Mouse (Mus musculus) heart, postnatal 10 days (tissue): ENCODE measurements around the gene Itgb7. TPM values are rescaled to one million over a fixed set of nuclear protein-coding genes. Genes with fewer than 3 reads are reported as not detected.
A peak's percentile ranks its signal among the peaks of the same experiment; 100 is the strongest.

Source experiments
- DNase-seq, 2 experiments: peaks; one replicate each; pipeline ENCODE4 v3.0.0; 2021
- intact Hi-C: fragments of 180-260 bp; cut with DNase I; formaldehyde crosslinking; loops from one replicate; pipeline ENCODE4 v1.15.1; 2025
- total RNA-seq, 2 experiments: library from RNA; stranded (reverse); gene quantifications; 2 replicates each; pipeline ENCODE4 v1.2.3; 2021

Gene Itgb7
- total RNA-seq, 2 experiments from 2014 or later, result 1.9 to 2.0 TPM

DNA sequence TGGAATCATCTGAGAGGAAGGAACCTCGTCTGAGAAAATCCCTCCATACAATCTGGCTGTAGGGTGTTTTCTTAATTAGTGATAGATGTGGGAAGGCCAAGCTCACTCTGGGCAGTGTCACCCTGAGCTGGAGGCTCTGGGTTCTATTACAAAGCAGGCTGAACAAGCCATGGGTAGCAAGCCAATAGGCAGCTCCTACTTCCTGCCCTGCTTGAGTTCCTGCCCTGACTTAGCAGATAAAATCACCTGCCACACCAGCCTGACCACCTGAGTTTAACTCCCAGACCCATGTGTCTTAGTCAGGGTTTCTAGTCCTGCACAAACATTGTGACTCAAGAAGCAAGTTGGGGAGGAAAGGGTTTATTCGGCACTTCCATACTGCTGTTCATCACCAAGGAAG is 62.7 kb downstream of the Itgb7 start:
- no peak for DNase-seq
- intact Hi-C loops, result no loop called here

DNA sequence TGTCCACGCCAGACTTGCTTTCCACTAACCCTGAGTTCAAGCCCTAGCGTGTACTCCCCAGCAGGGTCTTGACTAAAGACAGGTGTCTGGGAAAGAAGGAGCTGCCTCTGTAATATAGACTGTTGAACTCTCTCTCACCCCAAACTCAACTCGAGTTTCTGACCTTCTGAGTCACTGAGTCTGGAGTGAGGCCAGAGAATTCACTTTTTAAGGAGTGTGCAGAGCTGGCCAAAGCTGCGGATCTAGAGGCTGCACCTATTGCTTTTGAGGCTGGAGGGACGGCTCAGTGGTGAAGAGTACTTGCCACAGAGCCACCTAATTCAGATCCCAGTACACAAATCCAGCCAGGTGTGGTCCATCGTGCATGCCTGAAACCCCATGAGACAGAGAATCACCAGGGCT is 64.1 kb downstream of the Itgb7 start:
- intact Hi-C loops, result no loop called here
- peak; percentile 44 to 48 for DNase-seq

Other genes starting within 250 kb of the Itgb7 start
- 1 to 10 TPM; 3.5 to 4.8 TPM for gene Krt8, start 227.5 kb downstream of the Itgb7 start, total RNA-seq
- gene Krt18, start 203.8 kb downstream of the Itgb7 start, total RNA-seq, result 1 to 10 TPM; 6.5 to 7.2 TPM
- 100 to 1,000 TPM; 149 to 154 TPM for gene Eif4b, start 158.2 kb downstream of the Itgb7 start, total RNA-seq
- 100 to 1,000 TPM in 1 of 2 experiments, 10 to 100 TPM in 1; 95.1 to 108 TPM for gene Tns2, start 131.5 kb downstream of the Itgb7 start, total RNA-seq
- 10 to 100 TPM; 19.1 to 22.2 TPM for gene Spryd3, start 95.7 kb downstream of the Itgb7 start, total RNA-seq
- 10 to 100 TPM; 24.8 to 30.5 TPM for gene Igfbp6, start 87.6 kb downstream of the Itgb7 start, total RNA-seq
- gene Soat2, start 81.4 kb downstream of the Itgb7 start, total RNA-seq, result under 1 TPM in 1 of 2 experiments, not detected in 1; 0.20 TPM
- 10 to 100 TPM; 48.2 to 48.3 TPM for gene Zfp740, start 28.7 kb downstream of the Itgb7 start, total RNA-seq
- 10 to 100 TPM; 25.6 to 33.8 TPM for gene Csad, start 27.2 kb downstream of the Itgb7 start, total RNA-seq
- 10 to 100 TPM; 23.2 to 27.2 TPM for gene Rarg, start 25.6 kb upstream of the Itgb7 start, total RNA-seq
- not detected for gene Gm9918, start 38.6 kb upstream of the Itgb7 start, total RNA-seq
- 10 to 100 TPM; 20.6 to 23.8 TPM for gene Mfsd5, start 47.5 kb upstream of the Itgb7 start, total RNA-seq
- gene Espl1, start 64.3 kb upstream of the Itgb7 start, total RNA-seq, result 10 to 100 TPM in 1 of 2 experiments, 1 to 10 TPM in 1; 7.5 to 10.7 TPM
- 100 to 1,000 TPM; 336 to 346 TPM for gene Pfdn5, start 94.2 kb upstream of the Itgb7 start, total RNA-seq
- 10 to 100 TPM; 28.3 to 31.5 TPM for gene Myg1, start 99.8 kb upstream of the Itgb7 start, total RNA-seq
- 10 to 100 TPM; 16.2 to 16.4 TPM for gene Aaas, start 118.8 kb upstream of the Itgb7 start, total RNA-seq
- gene Sp7, start 135.2 kb upstream of the Itgb7 start, total RNA-seq, result not detected
- gene Sp1, start 174.2 kb upstream of the Itgb7 start, total RNA-seq, result 10 to 100 TPM; 57.7 to 68.4 TPM
- 1 to 10 TPM in 1 of 2 experiments, under 1 TPM in 1; 0.67 to 1.4 TPM for gene Amhr2, start 213.4 kb upstream of the Itgb7 start, total RNA-seq
- 10 to 100 TPM; 23.3 to 27.3 TPM for gene Prr13, start 227.1 kb upstream of the Itgb7 start, total RNA-seq
- 100 to 1,000 TPM; 547 to 592 TPM for gene Pcbp2, start 238.6 kb upstream of the Itgb7 start, total RNA-seq